Mouse (Mus musculus): Measurements from ENCODE around the gene Nkiras2.
"Not testable (repeated sequence)": the region's sequence is repeated elsewhere in the genome, so short reads cannot be mapped to it uniquely, and the experiment has no call there.

Nkiras2 gene

DNA sequence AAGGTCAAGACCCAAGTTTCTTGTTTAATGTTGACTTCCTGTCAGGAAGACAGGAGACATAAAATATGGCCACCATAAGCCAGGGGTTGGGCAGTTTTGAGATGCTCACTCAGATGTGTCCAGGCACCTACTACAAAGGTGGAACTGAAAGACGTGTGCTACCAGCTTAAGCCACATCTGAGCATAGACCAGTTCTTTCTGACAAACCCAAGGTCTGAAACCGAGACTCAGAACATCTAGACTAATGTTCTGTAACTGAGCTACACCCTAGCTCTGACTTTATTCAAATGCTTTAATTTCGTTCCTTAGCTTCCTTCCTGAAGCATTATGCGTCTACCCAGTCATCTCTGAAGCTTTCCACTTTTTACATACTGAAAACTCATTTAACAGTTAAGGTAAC lies 21.0 kb upstream of the Nkiras2 start:
- DNase-seq (ENCODE audit: inconsistent ontology term) = no peak

DNA sequence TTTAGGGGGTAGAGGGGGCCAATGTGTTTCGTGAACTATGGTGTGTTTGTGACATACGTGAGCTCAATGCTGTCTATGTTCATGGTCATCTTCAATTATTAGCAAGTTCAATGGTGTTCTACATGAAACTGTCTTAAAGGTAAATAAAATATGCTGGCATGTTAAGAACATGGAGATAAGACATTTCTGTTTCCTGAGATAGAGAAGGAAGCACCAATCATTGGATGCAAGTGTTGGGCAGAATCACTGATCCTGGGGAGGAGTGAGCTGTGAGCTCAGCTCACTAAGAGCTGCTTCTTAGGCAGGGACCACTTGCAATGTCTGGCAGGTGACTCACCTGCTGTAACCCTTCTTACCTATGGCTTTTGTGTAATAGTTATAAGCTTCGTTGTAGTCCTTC lies 17.7 kb upstream of the Nkiras2 start:
- DNase-seq (ENCODE audit: inconsistent ontology term) = no peak

DNA sequence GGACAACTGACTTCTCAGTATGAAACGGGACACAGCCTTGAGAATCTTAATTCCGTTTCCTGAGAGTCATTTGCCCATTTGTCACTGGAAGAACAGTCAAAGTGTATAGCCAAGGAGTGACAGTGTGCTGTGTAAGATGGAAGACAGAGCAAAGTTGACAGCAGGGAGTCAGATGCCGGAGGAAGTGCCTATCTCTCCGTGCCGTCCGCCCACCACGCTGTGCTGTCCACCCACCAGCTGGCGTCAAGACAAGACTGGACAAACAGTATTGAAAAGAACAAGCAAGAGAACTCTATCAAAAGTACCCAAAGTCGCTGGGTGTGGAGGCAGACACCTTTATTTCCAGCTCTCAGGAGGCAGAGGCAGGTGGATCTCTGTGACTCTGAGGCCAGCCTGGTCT lies 15.9 kb upstream of the Nkiras2 start:
- no peak for DNase-seq (ENCODE audit: inconsistent ontology term)

DNA sequence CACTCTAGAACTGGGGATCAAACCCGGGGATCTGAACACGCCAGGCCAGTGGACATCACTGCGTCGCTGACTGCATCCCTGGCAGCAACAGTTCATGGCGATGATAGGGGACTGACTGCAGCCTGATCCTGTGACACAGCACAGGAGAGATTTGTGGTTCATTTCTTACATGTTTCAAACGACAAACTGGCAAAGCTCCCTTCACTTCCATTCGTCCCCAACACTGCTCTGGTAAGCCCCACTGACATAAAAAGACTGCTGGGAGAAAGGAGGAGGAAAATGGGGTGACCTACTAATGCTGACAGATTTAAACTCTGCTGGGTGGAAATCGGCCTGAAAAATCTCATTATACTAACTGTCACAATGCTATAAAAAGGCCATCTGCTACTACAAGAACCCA lies 15.2 kb upstream of the Nkiras2 start:
- DNase-seq (ENCODE audit: inconsistent ontology term) = no peak

DNA sequence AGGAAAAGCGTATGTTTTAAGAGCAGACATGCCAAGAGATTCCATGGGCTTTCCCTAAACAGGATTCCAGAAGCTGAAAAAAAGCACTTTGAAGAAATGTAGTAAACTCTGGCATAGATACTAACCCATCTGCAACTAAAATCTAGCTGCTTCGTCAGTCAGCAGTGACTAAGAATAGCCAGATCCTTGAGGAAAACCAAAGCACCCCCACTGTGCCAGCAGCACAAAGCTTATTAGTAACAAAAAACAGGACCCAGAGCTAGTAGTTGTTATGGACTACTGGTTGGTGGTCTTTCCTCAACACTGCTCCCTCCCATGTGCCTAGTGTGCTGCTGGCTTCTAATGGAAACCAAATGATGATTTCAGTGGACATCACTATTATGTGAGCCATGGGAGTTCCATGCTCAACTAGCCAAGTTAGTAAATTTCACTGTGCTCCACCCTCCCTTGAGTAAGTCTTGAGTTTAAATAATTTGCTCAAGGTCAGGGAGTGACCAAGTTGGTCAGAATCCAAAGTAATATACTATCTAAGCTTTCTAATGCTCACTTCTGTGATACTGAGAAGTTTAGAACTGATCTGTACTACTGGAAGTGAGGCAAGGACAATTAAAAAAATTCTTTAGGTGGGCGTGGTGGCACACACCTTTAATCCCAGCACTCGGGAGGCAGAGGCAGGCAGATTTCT lies 14.6 kb upstream of the Nkiras2 start:
- no peak for DNase-seq (ENCODE audit: inconsistent ontology term)

DNA sequence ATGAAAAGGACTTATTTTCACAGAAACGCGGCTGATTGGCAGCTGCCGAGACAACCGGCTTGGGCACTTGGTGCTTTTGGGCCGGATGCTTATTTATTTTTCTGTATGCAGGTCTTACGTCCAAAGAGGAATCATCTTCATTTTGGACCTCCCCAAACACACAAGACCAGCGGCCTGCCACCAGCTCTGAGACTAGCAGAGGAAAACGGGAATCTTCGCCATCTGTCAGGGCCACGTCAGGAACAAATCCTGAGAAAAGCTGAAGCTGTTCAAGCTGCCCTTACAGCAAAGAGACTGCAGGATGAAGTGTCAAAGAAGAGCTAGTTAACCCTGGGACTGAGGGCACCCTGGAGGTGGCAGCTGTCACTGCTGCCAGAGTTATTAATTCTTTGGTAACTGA lies 13.6 kb upstream of the Nkiras2 start:
- DNase-seq (ENCODE audit: inconsistent ontology term) = no peak

DNA sequence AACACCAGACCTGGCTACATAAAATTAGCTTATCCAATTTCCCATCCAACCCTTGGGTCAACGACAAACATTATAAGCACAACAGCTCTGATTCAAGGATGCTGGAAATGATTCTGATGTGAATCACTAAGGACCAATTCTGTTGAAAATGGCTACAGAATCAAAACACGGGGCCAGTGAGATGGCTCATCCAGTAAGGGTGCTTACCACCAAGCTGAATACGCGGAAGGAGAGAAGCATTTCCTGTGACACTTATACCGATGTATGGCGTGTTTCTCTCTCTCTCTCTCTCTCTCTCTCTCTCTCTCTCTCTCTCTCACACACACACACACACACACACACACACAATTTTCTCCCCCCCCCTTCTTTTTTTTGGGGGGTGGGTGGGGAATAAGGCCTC lies 11.9 kb upstream of the Nkiras2 start:
- DNase-seq (ENCODE audit: inconsistent ontology term) = no peak

DNA sequence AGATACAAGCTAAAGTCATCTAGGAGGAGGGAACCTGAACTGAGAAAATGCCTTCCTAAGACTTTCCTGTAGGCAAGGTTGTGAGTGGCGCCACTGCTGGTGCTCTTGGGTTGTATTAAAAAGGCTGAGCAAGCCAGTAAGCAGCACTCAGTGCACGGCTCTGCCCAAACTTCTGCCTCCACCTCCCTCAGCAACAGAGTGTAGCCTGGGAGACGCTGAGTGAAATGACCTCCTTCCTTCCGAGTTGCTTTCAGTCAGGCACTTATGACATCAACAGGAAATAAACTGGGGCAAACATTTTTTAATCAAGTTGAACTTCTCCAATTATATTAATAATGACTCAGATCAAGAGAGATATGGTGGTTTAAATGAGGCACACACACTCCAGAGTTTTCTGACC lies 10.2 kb upstream of the Nkiras2 start:
- no peak for DNase-seq (ENCODE audit: inconsistent ontology term)

DNA sequence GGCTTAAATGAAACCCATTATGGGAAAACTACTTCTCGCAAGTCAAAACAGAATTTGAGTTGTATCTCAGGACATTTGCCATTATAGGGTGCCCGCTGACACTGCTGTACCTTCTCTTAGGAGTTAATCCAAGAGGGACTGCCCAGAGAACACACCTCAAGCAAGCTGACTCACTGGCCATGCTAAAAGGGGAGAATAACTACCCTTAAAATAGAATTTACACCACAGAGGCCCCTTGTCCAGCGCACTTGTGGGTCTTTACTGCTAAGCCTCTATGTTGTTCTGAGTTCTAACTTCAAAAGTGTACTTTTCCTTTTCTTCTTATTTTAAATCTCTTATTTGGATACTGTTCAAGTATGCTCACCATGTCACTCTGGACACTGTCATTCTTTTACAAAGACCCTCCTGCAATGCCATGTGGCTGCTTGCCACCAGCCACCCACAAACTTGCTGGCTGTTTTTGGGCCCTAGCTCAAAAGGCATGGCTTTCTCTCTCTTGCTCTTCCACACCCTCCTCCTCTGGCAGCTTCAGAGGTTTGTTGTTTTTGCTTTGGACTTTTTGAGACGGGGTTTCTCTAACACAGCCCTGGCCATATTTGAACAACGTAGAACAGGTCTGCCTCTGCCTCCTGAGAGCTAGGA lies 9.6 kb upstream of the Nkiras2 start:
- peak; percentile 55 for DNase-seq (ENCODE audit: inconsistent ontology term)

DNA sequence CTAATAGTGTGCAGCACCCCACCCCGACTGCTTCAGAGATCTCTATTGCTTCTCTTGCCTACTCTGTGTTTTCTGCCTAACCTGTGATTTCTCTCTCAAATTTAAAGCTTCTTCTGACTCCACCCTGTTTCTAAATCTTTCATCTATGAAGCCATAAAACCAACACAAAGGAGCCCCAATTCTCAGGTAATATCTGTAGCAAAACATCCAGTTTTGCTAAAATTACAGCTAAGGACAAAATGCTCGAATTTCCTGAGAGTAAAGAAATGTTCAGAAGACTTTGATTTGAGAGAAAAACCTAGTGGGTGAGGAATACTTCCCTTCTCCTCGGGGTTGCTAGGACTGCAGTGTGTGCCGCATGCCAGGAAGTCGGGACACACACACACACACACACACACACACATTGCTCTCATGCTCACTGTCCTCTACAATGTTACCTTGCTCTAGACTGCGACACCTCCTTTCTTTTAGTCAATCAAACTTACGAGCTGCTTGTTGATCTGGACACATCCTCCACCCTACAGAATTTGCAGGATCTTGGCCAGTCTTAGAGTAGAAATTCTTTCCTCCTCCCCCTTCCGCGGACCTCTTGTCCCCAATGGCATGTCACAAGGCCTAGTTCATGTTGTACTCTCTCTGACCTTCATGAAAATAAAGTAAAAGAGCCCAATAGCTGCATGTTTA lies 8.9 kb upstream of the Nkiras2 start:
- no peak for DNase-seq (ENCODE audit: inconsistent ontology term)

DNA sequence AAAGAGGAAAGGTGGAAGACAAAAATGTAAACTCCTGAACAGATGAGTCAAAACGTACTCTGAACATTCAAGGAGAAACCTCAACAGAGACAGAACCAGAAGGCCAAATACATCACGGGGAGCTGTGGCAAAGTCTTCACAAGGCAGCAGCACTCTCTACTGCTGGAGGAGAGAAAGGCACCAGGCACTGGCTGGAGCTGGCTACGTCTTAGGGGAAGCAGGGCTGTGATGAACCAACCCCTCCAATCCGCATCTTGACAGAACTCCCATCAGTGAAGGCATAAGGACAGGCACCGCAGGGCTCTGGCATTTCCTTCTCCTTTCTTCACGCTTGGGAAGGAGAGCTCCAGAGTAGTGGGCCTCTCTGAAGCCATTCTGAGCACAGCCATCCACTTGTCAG lies 7.4 kb upstream of the Nkiras2 start:
- DNase-seq (ENCODE audit: inconsistent ontology term) = no peak

DNA sequence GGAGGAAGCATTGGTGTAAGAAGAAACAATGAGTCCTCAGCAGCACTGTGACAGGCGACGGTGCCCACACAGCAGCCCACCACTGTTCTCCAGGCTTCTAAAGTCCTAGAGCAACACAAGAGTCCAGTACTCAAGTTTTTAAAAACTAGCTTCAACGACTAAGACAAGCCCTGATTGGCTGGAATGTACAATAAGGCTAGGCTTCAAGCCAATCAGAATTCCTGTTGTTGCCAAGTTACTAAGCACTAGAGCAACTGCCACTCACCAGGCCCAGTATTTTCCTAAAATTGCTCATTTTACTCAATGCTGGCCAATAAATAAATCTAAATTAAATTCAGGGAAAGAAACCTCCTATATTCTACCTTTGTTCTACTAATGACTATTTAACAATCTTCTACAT lies 5.8 kb upstream of the Nkiras2 start:
- DNase-seq (ENCODE audit: inconsistent ontology term) = peak; percentile 50

DNA sequence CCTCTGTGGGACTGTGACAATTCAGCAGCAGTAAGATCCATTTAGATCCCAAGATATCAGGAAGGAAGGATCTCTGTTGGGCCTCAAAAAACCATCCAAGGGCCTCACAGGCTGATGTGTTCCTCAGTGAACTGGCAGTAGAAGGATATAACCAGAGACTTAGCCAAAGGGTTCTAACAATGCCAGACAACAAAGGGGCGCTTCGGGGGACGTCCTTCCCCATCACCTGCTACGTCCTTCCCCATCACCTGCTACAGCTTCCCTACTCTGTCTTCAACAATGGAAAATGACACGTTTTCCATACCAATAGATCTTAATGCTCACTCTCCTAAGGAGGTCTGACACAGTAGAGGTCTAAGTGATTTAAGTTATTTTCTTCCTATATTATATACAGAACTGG lies 2.7 kb upstream of the Nkiras2 start:
- no peak for DNase-seq (ENCODE audit: inconsistent ontology term)

DNA sequence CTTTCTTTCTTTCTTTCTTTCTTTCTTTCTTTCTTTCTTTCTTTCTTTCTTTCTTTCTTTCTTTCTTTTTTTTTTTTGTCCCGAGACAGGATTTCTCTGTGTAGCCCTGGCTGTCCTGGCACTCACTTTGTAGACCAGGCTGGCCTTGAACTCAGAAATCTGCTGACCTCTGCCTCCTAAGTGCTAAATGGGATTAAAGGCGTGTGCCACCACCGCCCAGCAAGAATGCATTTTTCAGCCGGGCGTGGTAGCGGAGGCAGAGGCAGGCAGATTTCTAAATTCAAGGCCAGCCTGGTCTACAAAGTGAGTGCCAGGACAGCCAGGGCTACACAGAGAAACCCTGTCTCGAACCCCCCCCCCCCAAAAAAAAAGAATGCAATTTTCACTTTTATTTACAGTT lies 2.2 kb upstream of the Nkiras2 start:
- DNase-seq (ENCODE audit: inconsistent ontology term) = not testable (repeated sequence)

DNA sequence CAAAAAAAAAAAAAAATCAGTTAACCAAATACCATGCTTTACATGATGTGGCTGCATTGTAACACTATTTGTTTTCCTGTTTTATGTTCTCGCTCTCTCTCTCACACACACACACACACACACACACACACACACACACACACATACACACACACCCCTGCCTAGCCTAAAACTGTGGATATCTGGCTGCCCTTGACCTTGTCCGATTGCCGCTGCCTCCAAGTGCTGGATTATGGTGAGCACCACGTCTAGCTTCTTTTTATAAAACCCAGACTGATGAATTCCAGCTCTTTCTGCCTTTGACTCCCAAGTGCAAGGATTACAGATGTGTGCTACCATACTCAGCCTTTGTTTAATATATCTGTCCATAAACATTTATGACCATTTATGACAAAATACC lies 1.6 kb upstream of the Nkiras2 start:
- DNase-seq (ENCODE audit: inconsistent ontology term) = no peak

DNA sequence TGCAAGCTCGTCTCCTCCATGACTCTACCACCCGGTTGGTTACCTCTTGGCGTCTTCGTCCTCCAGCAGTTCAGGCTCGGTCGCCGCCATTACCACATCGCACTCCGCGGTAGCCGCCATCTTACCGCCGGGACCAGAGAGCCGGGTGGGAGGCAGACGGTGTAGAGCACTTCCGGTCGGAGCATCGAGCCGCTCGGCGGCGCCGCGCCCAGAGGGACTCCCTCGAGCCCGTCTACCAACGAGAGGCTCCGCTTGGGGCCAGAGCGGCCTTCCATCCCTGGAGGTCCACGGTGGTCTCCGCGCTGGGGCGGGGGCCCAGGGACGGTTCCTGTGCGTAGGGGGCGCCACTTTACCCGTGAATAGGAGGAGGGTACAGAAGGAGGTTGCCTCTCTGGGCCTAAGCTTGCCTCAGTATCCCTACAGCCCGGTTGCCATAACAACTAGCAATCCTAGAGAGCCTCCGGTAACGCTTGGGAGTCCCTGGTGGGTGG lies 486 bp downstream of the Nkiras2 start:
- peak; percentile 97 for DNase-seq (ENCODE audit: inconsistent ontology term)

DNA sequence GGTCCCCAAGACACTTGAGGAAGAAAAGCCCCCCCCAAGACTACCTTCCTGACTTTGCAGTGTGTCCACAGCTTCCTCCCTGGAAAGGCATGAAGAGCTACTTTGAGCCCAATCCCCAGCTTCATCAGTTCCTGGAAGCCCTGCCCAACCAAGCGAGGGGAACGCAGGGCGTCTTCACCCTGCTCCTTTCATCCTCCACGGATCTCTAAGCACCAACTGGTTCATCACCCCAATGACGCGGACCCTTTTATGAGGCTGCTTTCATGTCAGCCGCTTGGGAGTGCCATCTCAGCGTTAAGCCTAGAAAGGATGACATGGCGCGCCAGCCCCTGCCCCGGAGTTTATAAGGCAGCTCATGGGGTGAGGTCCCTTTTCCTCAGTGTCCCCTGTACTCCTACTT lies 938 bp downstream of the Nkiras2 start, which contains the start of gene Dnajc7:
TSS of gene Dnajc7 (minus strand) at position 187 of the 400 bp plus-strand sequence.
- no peak for DNase-seq (ENCODE audit: inconsistent ontology term)

DNA sequence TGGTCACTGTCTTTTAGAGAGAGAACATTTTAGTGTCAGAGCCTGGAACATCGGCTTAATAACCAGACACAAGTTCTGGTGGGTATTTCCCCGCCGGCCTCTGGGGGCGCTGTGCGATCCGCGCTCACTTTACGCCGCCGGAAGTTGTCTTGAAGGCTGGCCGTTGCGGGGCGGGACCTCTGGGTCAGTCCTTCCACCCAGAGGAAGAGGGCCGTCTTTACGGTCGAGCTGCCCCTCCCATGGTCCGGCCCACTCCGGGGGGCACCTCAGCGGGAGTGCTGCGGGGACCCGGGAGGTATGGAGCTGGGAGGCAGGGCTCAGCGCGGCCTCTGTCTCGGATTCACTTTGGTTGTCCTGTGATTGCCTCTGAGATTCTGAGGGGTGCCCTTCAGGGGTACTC lies 3.7 kb downstream of the Nkiras2 start:
- DNase-seq (ENCODE audit: inconsistent ontology term) = peak; percentile 97

DNA sequence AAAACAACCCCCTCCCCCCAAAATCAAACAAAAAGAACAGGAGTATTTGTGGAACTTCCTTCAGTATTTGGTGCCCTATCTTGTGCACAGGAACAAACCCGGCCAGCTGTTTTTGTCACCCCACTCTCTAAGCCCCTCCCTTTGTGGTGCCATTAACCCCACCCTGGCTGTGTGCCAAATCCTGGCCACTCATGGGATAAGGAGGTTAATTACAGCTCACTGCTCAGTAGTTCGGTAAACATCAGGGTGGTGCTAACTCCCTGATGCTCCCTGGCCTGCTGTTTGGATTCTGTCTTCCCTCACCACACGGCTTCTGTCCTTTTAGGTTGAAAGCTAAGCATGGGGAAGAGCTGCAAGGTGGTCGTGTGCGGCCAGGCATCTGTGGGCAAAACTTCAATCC lies 4.8 kb downstream of the Nkiras2 start:
- peak; percentile 40 for DNase-seq (ENCODE audit: inconsistent ontology term)

DNA sequence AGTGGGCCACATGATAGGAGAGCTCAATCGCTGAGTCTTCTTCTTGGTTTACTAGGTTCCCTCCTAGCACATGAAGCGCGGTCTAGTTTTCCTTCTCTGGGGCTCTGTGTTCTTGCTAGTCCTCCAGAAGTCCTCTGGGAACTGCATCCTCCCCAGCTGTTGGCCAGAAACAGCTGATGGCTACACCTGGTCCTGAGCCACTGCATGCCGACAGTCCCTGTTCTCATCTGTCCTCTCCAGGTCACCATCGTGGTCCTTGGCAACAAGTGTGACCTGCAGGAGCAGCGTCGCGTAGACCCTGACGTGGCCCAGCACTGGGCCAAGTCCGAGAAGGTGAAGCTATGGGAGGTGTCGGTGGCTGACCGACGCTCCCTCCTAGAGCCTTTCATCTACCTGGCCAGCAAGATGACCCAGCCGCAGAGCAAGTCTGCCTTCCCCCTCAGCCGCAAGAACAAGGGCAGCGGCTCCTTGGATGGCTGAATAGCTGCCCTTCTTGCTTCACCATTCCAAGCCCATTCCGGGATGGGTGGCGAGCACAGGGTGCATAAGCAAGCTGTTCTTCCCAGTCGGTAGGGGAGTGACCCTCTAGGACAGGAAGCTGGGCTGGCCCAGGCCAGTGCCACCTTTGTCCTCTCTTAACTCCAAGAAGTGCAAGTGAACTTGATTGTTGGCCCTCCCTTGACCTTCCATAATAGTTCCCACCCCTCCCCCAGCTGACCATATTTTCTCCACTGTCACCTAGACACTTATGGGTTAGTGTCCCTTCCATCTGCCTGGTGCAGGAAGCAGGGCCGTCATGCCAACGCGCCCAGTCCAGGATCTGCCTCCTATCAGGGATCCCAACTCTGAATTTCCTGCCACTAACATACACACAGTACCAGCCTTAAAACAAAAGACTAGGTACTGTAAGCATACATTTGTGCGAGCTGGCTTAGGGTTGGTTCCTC lies 7.0 kb downstream of the Nkiras2 start:
- no peak for DNase-seq (ENCODE audit: inconsistent ontology term)

DNA sequence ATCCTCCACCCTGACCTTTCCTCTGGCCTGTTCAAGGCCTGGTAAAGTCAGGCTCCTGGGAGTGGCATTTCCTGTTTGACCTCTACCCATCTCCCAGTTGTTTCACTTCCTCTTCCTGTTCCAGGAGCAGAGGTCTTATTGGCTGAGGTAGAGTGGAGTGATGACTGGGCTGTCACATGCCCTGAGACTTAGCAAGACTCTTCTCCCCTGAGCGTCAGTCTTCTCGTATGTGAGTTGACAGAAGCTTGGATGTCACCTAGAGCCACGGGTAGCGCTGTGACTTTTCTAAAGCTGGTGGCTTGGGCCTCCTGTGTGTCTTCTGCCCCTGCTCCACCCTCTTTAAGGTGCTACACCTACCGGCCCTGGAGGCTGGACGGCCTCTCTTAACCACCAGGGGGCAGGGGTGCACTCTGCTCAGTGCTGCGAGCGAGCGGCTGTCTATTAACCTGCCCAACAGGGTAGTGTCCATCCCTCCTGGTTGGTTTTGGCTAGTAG lies 7.7 kb downstream of the Nkiras2 start:
- peak; percentile 61 for DNase-seq (ENCODE audit: inconsistent ontology term)

DNA sequence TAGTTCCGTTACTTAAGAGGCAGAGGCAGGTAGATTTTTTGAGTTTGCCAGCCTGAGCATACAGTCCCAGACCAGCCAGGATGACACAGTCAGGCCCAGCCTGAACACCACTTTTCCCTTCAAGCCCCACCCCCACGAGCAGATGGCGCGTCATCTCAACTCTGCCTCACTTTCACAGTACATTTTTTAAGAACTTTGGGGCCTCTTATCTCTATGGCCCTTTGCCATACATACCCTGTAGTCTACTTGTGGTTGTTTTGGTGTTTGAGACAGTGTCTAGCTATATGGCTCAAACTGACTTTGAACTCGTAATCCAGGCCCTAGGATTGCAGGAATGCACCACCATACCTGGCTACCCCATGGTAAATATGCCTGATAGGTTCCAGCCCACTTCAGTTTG lies 9.0 kb downstream of the Nkiras2 start:
- DNase-seq (ENCODE audit: inconsistent ontology term) = no peak
